Mouse (Mus musculus) layer of hippocampus, adult 2 months (tissue): ENCODE results near the gene Zfp367. TPM values are rescaled to one million over a fixed set of nuclear protein-coding genes. Genes with fewer than 3 reads are reported as not detected.

Source experiments
- DNase-seq, 2 experiments: peaks; one replicate each; pipeline ENCODE4 v3.0.0; 2022; ENCODE audit warnings: low spot score in 2 of 2
- H3K27ac ChIP-seq: fragments of 200-600 bp; 2 replicates; pipeline ENCODE4 v1.8.1; 2022
- H3K4me3 ChIP-seq: fragments of 200-600 bp; 2 replicates; pipeline ENCODE4 v1.8.1; 2022; ENCODE audit warnings: mild to moderate bottlenecking
- CTCF ChIP-seq: fragments of 200-600 bp; conservative IDR thresholded peaks from 2 replicates; pipeline ENCODE4 v1.8.1; 2022; ENCODE audit warnings: antibody characterized with exemption, mild to moderate bottlenecking, moderate library complexity
- long read RNA-seq, 2 experiments: library from polyadenylated mRNA; stranded (forward); transcript quantifications; one replicate each; pipeline ENCODE4 v2.0.0; 2021; ENCODE audit warnings: borderline mapping rate in 2 of 2
- total RNA-seq, 2 experiments: library from RNA; stranded (reverse); gene quantifications; 2 replicates each; pipeline ENCODE4 v1.2.3; 2021

Zfp367 gene
- total RNA-seq = 10 to 100 TPM; 15.9 to 18.7 TPM
- long read RNA-seq, experiment 1, transcript Zfp367-201 (5 exons, 3,532 nt) = major isoform, 5 of 9 reads
- long read RNA-seq, experiment 1, partial matches to known transcripts = 0 of 9 reads
- long read RNA-seq, experiment 1, other reads (novel, unspliced or antisense) = 1 of 9 reads
- long read RNA-seq, experiment 2, partial matches to known transcripts = 0 of 11 reads
- long read RNA-seq, experiment 2, other reads (novel, unspliced or antisense) = 3 of 11 reads

DNA sequence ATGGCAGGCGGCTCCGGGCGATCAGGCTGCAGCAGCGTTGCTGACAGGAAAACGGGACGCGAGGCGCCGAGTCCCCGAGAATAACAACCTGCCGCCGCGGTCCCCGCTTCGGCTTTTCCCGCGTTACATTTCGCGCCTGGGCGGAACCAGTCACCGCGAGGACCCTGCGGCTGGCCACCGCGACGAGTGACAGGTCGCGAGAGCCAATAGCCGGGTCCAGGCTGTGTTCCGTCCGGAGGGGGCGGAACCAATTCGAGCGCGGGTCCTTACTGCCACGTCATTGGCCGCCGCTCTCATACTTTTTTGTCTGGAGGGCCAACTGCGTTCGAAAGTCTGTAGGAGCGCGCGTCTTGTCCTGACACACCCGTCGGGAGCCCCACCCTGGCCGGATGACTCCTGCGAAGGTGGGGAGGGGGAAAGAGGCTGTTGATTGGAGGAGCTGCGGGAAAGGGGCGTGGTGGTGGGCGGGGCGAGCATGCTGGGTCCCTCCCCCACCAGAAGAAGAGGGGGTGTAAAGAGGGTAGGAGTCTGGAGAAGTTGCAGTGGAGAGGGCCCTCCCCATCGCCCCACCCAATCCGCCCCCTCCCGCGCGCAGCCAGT, at the start of gene Zfp367:
Gene Zfp367, minus strand, starts transcription at position 120 of the 600 bp plus-strand sequence.
- H3K4me3 ChIP-seq = peak within 1 kb of the TSS; percentile 84
- DNase-seq = peak; percentile 93 to 96
- TF ChIP-seq CTCF = no peak
- H3K27ac ChIP-seq = peak within 1 kb of the TSS; percentile 61

DNA sequence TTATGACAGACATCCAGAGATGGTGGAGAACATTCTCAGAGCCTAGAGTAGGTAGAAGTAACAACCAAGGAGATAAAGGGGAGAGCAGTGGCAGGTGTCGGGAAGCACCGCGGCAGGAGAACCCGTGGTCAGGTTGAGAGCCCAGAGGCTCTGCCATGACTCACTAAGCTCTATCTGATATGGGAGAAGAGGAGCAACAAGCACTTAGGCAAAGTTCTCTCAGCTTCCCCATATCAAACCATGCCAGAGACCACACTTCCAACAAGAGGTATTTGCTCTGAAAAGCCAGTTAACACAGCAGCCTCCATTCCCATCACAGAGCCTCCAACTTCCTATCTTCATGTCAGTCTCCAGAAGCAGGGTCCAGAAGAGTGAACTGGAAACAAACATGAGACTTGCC, 47.9 kb upstream of the Zfp367 start:
- TF ChIP-seq CTCF = no peak
- H3K27ac ChIP-seq = no peak overlapping the region
- H3K4me3 ChIP-seq = no peak overlapping the region
- DNase-seq = no peak

DNA sequence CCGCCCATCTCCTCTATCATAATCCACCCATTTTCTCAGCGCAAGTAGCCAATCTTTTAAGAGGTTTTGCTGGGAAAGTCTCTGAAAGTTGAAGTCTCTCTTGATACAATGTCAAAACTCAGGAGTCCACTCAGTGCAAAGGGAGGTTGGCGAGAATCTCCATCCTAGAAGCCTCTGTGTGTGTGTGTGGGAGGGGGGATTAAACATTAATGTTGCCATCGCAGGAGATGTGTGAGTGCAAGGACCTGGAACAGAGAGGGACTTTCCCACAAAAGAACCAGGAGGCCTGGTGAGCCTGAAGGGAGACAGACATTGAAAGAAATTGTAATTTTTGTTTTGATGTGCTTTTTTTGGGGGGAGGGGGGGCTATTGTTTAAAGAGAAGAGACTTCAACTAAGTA, 45.3 kb upstream of the Zfp367 start:
- no peak for TF ChIP-seq CTCF
- Histone ChIP-seq H3K4me3 (no peak overlapping the region), H3K27ac (no peak overlapping the region)
- no peak for DNase-seq

DNA sequence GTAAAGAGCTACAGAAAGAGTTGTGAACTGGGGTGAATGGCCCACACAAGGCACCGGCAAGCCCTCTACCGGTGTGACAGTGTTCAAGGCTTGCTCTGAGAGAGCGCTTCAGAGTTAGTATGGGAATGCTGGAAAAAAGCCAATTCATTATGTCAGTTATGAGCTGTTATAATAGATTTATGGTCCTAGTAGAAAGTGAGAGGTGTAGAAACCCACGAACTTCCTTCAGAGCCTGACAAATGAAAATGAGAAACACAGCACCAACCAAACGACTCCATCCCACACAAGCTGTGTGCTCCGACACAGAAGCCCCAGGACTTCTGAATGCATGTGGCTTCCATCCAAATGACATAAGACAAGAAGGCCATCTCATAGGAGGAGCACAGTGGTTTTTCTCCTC, 44.9 kb upstream of the Zfp367 start:
- TF ChIP-seq CTCF = no peak
- H3K27ac ChIP-seq = no peak overlapping the region
- H3K4me3 ChIP-seq = no peak overlapping the region
- no peak for DNase-seq

DNA sequence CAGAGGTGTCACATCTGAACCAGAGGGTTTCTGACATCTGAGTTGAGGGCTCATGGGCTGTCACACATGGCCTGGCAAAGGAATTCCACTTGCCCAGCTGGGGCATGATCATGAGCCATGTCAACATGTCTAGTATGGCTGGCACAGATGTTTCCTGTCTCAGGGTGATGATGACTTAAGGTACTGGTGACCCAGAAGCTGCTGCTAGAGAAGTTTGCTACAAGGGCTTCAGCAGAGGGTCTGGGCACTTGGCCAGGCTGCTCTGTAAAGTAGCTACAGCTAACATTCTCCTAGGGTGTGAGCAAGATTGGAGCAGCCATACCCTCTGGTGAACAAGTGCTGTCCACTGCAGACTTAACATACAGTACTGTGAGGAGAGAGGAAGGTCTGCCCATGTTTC, 34.1 kb upstream of the Zfp367 start:
- no peak overlapping the region for H3K27ac ChIP-seq
- DNase-seq = no peak
- H3K4me3 ChIP-seq = no peak overlapping the region
- no peak for TF ChIP-seq CTCF

DNA sequence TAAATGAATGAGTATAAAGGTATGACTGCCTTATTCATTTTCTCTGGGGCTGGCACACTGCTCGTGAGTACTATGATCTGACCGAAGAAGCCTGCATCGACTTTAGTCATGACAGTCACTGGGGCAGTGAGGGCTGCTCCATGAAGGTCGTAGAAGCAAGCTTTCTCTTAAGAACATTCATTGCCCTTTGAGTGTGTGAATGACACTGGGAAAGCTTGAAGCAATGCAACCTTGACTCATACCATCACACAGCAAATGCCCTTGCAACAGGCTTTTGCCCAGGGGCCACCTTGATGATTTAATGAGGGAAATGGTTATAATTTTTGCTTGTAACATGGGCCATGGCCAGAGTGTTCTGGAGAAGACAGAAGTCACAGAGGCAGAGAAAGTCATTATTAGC, 33.5 kb upstream of the Zfp367 start:
- Histone ChIP-seq H3K4me3 (no peak overlapping the region), H3K27ac (no peak overlapping the region)
- no peak for TF ChIP-seq CTCF
- DNase-seq = no peak

DNA sequence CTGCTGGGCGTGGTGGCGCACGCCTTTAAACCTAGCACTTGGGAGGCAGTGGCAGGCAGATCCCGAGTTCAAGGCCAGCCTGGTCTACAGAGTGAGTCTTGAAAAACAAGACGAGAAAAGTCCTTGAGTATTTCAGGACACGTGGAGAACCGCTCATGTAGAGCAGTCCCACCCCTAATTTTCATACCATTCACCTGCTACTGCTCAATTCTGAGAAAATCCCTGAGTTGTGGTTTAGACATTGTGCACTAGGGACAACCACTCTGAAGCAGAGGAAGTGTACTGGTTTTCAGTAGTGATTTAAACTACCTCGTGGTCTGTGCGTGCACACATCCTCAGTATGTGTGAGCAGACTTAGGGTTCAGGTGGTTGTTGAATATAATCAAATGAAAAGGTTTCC, 32.6 kb upstream of the Zfp367 start:
- Histone ChIP-seq H3K4me3 (no peak overlapping the region), H3K27ac (no peak overlapping the region)
- TF ChIP-seq CTCF = no peak
- no peak for DNase-seq

DNA sequence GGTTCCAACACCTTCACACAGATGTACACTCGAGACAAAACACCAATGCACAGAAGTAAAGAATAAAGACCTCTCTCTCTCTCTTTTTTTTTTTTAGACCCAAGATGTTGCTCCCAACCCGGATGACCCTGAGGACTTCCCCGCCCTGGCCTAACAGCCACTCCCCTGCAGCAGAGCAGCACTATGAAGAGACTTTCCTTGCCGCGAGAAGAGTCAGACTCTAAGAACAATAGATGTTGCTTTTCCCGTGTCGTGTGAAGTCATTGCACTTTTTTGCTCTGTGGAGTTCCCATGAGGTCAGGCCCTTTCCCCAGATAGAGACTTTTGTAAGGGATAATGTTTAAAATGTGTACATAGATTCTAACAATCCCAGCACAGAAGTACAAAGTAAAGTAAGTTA, 32.2 kb upstream of the Zfp367 start:
- TF ChIP-seq CTCF = no peak
- no peak overlapping the region for H3K4me3 ChIP-seq
- DNase-seq = no peak
- no peak overlapping the region for H3K27ac ChIP-seq

DNA sequence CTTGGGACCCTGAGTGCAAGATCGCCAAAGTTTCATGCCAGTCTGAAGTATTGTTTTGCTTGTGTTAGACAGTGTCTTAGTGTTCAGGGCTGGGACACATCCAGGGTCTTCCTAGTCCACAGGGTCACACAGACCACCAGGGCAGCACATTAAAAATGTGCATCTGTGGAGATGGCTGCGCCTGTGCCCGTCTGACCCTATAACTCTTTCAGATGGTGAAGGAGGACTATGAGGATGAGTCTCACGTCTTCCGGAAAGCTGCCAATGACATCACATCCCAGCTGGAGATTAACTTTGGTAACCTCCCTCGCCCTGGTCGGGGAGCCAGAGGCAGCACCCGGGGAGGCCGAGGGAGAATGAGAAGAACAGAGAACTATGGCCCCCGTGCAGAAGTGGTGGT, 31.4 kb upstream of the Zfp367 start:
- no peak for TF ChIP-seq CTCF
- no peak for DNase-seq
- Histone ChIP-seq H3K27ac (no peak overlapping the region), H3K4me3 (no peak overlapping the region)

DNA sequence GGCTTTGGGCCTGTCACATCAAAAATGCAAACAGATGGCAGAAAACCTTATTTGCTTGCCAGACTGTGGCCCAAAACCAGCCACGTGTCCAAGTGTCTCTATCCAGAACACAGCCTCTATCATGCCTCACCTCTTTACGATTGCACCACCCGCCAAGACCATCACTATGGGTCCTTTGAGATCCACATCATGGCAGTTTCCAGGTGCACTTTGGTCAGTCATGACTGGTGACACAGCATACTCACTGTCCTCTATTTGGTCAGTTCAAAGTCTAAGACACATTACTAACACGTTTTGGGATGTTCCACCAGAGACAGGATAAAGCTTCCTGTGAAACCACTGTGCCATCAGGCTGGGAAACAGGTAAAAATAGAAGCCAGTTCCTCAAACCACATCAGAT, 30.6 kb upstream of the Zfp367 start:
- no peak for TF ChIP-seq CTCF
- no peak for DNase-seq
- Histone ChIP-seq H3K4me3 (no peak overlapping the region), H3K27ac (no peak overlapping the region)

DNA sequence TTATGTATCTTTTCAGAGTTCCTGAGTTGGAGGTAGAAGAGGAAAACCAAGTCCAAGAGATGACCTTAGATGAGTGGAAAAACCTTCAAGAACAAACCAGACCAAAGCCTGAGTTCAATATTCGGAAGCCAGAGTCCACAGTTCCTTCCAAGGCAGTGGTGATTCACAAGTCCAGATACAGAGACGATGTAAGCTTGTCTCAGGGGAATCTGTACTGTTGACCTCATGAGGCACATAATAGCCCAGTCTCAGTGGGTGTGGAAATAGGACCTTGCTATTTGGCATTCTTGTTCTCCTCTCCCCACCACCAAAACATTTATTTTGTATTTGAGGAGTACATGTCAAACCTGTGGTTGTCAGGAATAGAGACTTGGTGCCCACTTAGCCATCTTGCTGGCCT, 29.1 kb upstream of the Zfp367 start:
- Histone ChIP-seq H3K27ac (no peak overlapping the region), H3K4me3 (no peak overlapping the region)
- no peak for DNase-seq
- TF ChIP-seq CTCF = no peak

DNA sequence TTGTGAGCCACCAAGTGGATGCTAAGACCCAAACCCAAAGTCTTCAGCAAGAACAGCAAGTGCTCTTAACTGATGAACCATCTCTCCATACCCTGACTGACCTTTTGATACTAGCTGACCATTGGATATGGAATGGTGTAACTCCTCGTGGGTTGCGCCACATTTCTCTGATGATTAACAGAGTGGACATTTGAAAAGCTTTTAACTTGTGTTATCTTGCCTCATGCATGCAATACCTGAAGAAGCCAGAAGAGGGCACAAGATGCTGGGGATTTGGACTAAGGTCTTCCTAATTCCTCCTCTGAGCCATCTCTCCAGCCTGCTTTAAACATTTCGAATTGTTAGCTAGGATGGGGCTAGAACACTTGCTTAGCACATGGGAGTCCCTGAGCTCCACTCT, 27.9 kb upstream of the Zfp367 start:
- TF ChIP-seq CTCF = peak; percentile 82
- DNase-seq = peak; percentile 20 to 68
- Histone ChIP-seq H3K27ac (no peak overlapping the region), H3K4me3 (no peak overlapping the region)

DNA sequence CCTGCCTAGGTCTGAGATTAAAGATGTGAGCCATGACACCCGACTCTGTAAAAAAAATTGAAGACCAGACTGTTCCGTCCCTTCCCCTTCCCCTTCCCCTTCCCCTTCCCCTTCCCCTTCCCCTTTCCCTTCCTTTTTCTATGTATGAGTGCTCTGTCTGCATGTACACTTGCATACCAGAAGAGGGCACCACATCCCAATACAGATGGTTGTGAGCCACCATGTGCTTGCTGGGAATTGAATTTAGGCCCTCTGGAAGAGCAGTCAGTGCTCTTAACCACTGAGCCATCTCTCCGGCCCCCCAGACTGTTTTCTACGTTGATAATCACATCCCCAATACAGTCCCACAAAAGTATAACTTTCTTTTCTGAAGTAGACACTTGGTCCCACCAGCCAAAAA, 27.3 kb upstream of the Zfp367 start:
- DNase-seq = no peak
- no peak; the same call in 1 of the 2 replicates for TF ChIP-seq CTCF

More for the DNA sequence above, 27.3 kb upstream of the Zfp367 start:
- H3K4me3 ChIP-seq = no peak overlapping the region
- no peak overlapping the region for H3K27ac ChIP-seq
